ENCODE assay signal across 18 mouse cellular contexts in genomic region chr3:79537626-79538203, GRCm38 (mm10). TPM values are rescaled to one million over a fixed set of nuclear protein-coding genes. Genes with fewer than 3 reads are reported as not detected.
A peak's percentile ranks its signal among the peaks of the same experiment; 100 is the strongest.
DNase-seq lines count a peak whose midpoint lies in the region; ATAC-seq and TF ChIP-seq lines count a peak whose summit lies in the region.
"Had no signal": no experiment of that assay in that cellular context is flagged by ENCODE, and none has a peak within 500 bp of the region (broad histone marks: within the 10 kb centered on the region; RNA-seq: fewer than 3 reads in every experiment).

No protein-coding gene starts in this region.

- no peak overlapping the region for H3K4me3 ChIP-seq in hindbrain, embryonic 16.5 days (ENCODE audit: low read length)
- no peak overlapping the region for H3K4me3 ChIP-seq in hindbrain, embryonic 11.5 days (ENCODE audit: low read depth, low read length)
- no peak overlapping the region for H3K4me3 ChIP-seq in bone marrow macrophage, adult 2 months (ENCODE audit: insufficient read depth, low read length)
- H3K4me3 ChIP-seq in liver, embryonic 16.5 days (ENCODE audit: low read depth, low read length) = no peak overlapping the region
- H3K4me3 ChIP-seq in forebrain, embryonic 14.5 days (ENCODE audit: low read depth, low read length) = no peak overlapping the region
- H3K4me3 ChIP-seq: embryonic facial prominence, embryonic 13.5 days; layer of hippocampus, adult 2 months; left cerebral cortex, adult 2 months; limb, embryonic 12.5 days had no signal

- peak; percentile 83 for ATAC-seq in cerebellum, adult (ENCODE audit: insufficient number of reproducible peaks, low FRiP score, low TSS enrichment)
- ATAC-seq in hindbrain, embryonic 16.5 days = 0 out of 2 replicates have a peak, but pooled peaks have one; percentile 48
- no peak for ATAC-seq in hindbrain, embryonic 11.5 days (ENCODE audit: low FRiP score)
- no peak for ATAC-seq in liver, embryonic 16.5 days (ENCODE audit: low read depth)
- ATAC-seq in forebrain, embryonic 14.5 days = no peak
- ATAC-seq: hindbrain, postnatal 0 days had no signal

- TF ChIP-seq POLR2A in bone marrow macrophage, adult 2 months (IDR thresholded peaks at IDR 0.05; ENCODE audit: borderline replicate concordance, low read depth, low read length) = no peak

- DNase-seq in cerebellum, postnatal 14 days = no peak
- DNase-seq in hindbrain, embryonic 11.5 days (ENCODE audit: low spot score) = no peak
- DNase-seq in frontal cortex, postnatal 14 days (ENCODE audit: low spot score in 2 of 2) = no peak
- no peak for DNase-seq in forebrain, embryonic 14.5 days (ENCODE audit: low spot score)
- DNase-seq: adrenal gland, postnatal 14 days; gastrocnemius, postnatal 10 days; lung, embryonic 14.5 days; midbrain, embryonic 14.5 days; right cerebral cortex, postnatal 4 days had no signal

- no peak for TF ChIP-seq CTCF in bone marrow macrophage, adult 2 months (IDR thresholded peaks at IDR 0.05; ENCODE audit: low read depth, low read length)

- no peaks in the 10 kb centered on the region for H3K36me3 ChIP-seq in hindbrain, embryonic 16.5 days (ENCODE audit: control insufficient read depth, insufficient read depth, low read length)
- H3K36me3 ChIP-seq in hindbrain, embryonic 11.5 days (ENCODE audit: control insufficient read depth, insufficient read depth, low read length) = no peaks in the 10 kb centered on the region
- H3K36me3 ChIP-seq in liver, embryonic 16.5 days (ENCODE audit: control insufficient read depth, insufficient read depth) = no peaks in the 10 kb centered on the region
- H3K36me3 ChIP-seq in forebrain, embryonic 14.5 days (ENCODE audit: control insufficient read depth, insufficient read depth, low read length) = no peaks in the 10 kb centered on the region
- H3K36me3 ChIP-seq: embryonic facial prominence, embryonic 13.5 days; limb, embryonic 12.5 days had no signal

- H3K9me3 ChIP-seq in hindbrain, embryonic 16.5 days (ENCODE audit: control insufficient read depth, low read length) = no peaks in the 10 kb centered on the region
- no peaks in the 10 kb centered on the region for H3K9me3 ChIP-seq in hindbrain, embryonic 11.5 days (ENCODE audit: control insufficient read depth, low read length)
- H3K9me3 ChIP-seq in liver, embryonic 16.5 days (replicated peaks; ENCODE audit: control insufficient read depth, low read length) = no peaks in the 10 kb centered on the region
- H3K9me3 ChIP-seq in forebrain, embryonic 14.5 days (replicated peaks; ENCODE audit: control insufficient read depth, low read length) = no peaks in the 10 kb centered on the region
- H3K9me3 ChIP-seq: embryonic facial prominence, embryonic 13.5 days; limb, embryonic 12.5 days had no signal

- no peak overlapping the region for H3K9ac ChIP-seq in hindbrain, embryonic 16.5 days (ENCODE audit: low read depth, low read length)
- no peak overlapping the region for H3K9ac ChIP-seq in hindbrain, embryonic 11.5 days (ENCODE audit: low read depth, low read length)
- H3K9ac ChIP-seq in liver, embryonic 16.5 days (ENCODE audit: low read depth, low read length) = no peak overlapping the region
- H3K9ac ChIP-seq in forebrain, embryonic 14.5 days (ENCODE audit: low read length) = no peak overlapping the region
- H3K9ac ChIP-seq: embryonic facial prominence, embryonic 13.5 days; limb, embryonic 12.5 days; lung, embryonic 14.5 days had no signal

- no peaks in the 10 kb centered on the region for H3K27me3 ChIP-seq in hindbrain, embryonic 16.5 days (replicated peaks; ENCODE audit: control insufficient read depth, insufficient read depth, low read length)
- H3K27me3 ChIP-seq in hindbrain, embryonic 11.5 days (ENCODE audit: control insufficient read depth, insufficient read depth, low read length) = no peaks in the 10 kb centered on the region
- no peaks in the 10 kb centered on the region for H3K27me3 ChIP-seq in liver, embryonic 16.5 days (ENCODE audit: control insufficient read depth, insufficient read depth, low read depth, low read length)
- no peaks in the 10 kb centered on the region for H3K27me3 ChIP-seq in forebrain, embryonic 14.5 days (replicated peaks; ENCODE audit: control insufficient read depth, insufficient read depth, low read length)
- H3K27me3 ChIP-seq: embryonic facial prominence, embryonic 13.5 days; limb, embryonic 12.5 days had no signal

- H3K4me2 ChIP-seq in hindbrain, embryonic 16.5 days (ENCODE audit: low read length) = no peak overlapping the region
- H3K4me2 ChIP-seq in hindbrain, embryonic 11.5 days (replicated peaks; ENCODE audit: low read depth, low read length) = no peak overlapping the region
- H3K4me2 ChIP-seq in liver, embryonic 16.5 days (ENCODE audit: low read depth, low read length) = no peak overlapping the region
- no peak overlapping the region for H3K4me2 ChIP-seq in forebrain, embryonic 14.5 days (ENCODE audit: low read length)
- H3K4me2 ChIP-seq: embryonic facial prominence, embryonic 13.5 days; limb, embryonic 12.5 days; lung, embryonic 14.5 days had no signal

- H3K27ac ChIP-seq in hindbrain, embryonic 16.5 days (ENCODE audit: low read depth, low read length) = no peak overlapping the region
- no peak overlapping the region for H3K27ac ChIP-seq in hindbrain, embryonic 11.5 days (ENCODE audit: low read depth, low read length)
- H3K27ac ChIP-seq in bone marrow macrophage, adult 2 months (ENCODE audit: insufficient read depth, low read depth, low read length) = peak overlapping the region; percentile 81
- H3K27ac ChIP-seq in liver, embryonic 16.5 days (ENCODE audit: low read length) = peak overlapping the region; percentile 44
- no peak overlapping the region for H3K27ac ChIP-seq in forebrain, embryonic 14.5 days (ENCODE audit: low read depth, low read length)
- H3K27ac ChIP-seq: embryonic facial prominence, embryonic 13.5 days; hindbrain, postnatal 0 days; layer of hippocampus, adult 2 months; left cerebral cortex, adult 2 months; limb, embryonic 12.5 days had no signal

- no peaks in the 10 kb centered on the region for H3K4me1 ChIP-seq in hindbrain, embryonic 16.5 days (ENCODE audit: control insufficient read depth, insufficient read depth, low read depth, low read length)
- H3K4me1 ChIP-seq in hindbrain, embryonic 11.5 days (replicated peaks; ENCODE audit: control insufficient read depth, insufficient read depth, low read length) = no peaks in the 10 kb centered on the region
- peaks cover 72% of the 10 kb centered on the region for H3K4me1 ChIP-seq in bone marrow macrophage, adult 2 months (ENCODE audit: control insufficient read depth, insufficient read depth, low read length)
- H3K4me1 ChIP-seq in liver, embryonic 16.5 days (ENCODE audit: control insufficient read depth, low read depth, low read length) = peaks cover 32% of the 10 kb centered on the region
- H3K4me1 ChIP-seq in forebrain, embryonic 14.5 days (ENCODE audit: control insufficient read depth, insufficient read depth, low read length) = peaks cover 2% of the 10 kb centered on the region; the same call in 1 of the 2 replicates
- H3K4me1 ChIP-seq: limb, embryonic 12.5 days had no signal

- WGBS in hindbrain, embryonic 16.5 days = 91% methylated on average over 3 of the region's 3 CpGs
- 90% methylated on average over 3 of the region's 3 CpGs for WGBS in hindbrain, embryonic 11.5 days
- WGBS in liver, embryonic 16.5 days (ENCODE audit: insufficient replicate concordance) = 65% methylated on average over 3 of the region's 3 CpGs
- WGBS in forebrain, embryonic 14.5 days = 86% methylated on average over 3 of the region's 3 CpGs

RNA-seq across cellular contexts. Expression of gene Fnip2, which starts 29.9 kb away (rescaled TPM):
- polyA plus RNA-seq in hindbrain, embryonic 16.5 days (2015; fragmentation: Nextera tagmentation; extraction: Ambion mirVana) = 4.5 and 5.5 TPM in 2 replicates
- 6.9 and 7.9 TPM in 2 replicates for polyA plus RNA-seq in hindbrain, embryonic 11.5 days (2014; fragmentation: Nextera tagmentation; extraction: Ambion mirVana)
- polyA plus RNA-seq in bone marrow macrophage, adult 2 months (2012; ENCODE audit: insufficient read depth, insufficient read length, missing spikeins) = 125 and 135 TPM in 2 replicates
- 3.2 and 3.5 TPM in 2 replicates for polyA plus RNA-seq in liver, embryonic 16.5 days (2015; fragmentation: Nextera tagmentation; extraction: Ambion mirVana)
- polyA plus RNA-seq in forebrain, embryonic 14.5 days (2014; fragmentation: Nextera tagmentation; extraction: Ambion mirVana) = 3.0 and 3.6 TPM in 2 replicates

RNA-seq across cellular contexts. Expression of gene Ppid, which starts 53.4 kb away (rescaled TPM):
- 145 and 146 TPM in 2 replicates for polyA plus RNA-seq in hindbrain, embryonic 16.5 days (2015; fragmentation: Nextera tagmentation; extraction: Ambion mirVana)
- 210 and 215 TPM in 2 replicates for polyA plus RNA-seq in hindbrain, embryonic 11.5 days (2014; fragmentation: Nextera tagmentation; extraction: Ambion mirVana)
- polyA plus RNA-seq in bone marrow macrophage, adult 2 months (2012; ENCODE audit: insufficient read depth, insufficient read length, missing spikeins) = 34.9 and 45.8 TPM in 2 replicates
- 67.7 and 82.3 TPM in 2 replicates for polyA plus RNA-seq in liver, embryonic 16.5 days (2015; fragmentation: Nextera tagmentation; extraction: Ambion mirVana)
- polyA plus RNA-seq in forebrain, embryonic 14.5 days (2014; fragmentation: Nextera tagmentation; extraction: Ambion mirVana) = 163 and 176 TPM in 2 replicates

Comparison
In these comparisons a context has a peak if more than half of its experiments do, and no peak if none do; other contexts are left out.
1. ATAC-seq: peak in cerebellum, adult (single experiment) and hindbrain, embryonic 16.5 days (single experiment); none in hindbrain, embryonic 11.5 days (single experiment), liver, embryonic 16.5 days (single experiment) and forebrain, embryonic 14.5 days (single experiment).
2. H3K27ac ChIP-seq: peak in bone marrow macrophage, adult 2 months (single experiment) and liver, embryonic 16.5 days (single experiment); none in hindbrain, embryonic 16.5 days (single experiment), hindbrain, embryonic 11.5 days (single experiment) and forebrain, embryonic 14.5 days (single experiment).
3. RNA of gene Fnip2, which starts 29.9 kb away (polyA plus RNA-seq): 125 to 135 TPM in bone marrow macrophage, adult 2 months; 6.9 to 7.9 TPM in hindbrain, embryonic 11.5 days, 4.5 to 5.5 TPM in hindbrain, embryonic 16.5 days, 3.2 to 3.5 TPM in liver, embryonic 16.5 days and 3.0 to 3.6 TPM in forebrain, embryonic 14.5 days; every median in the first group is over 10 times any median in the second.